Mouse (Mus musculus) heart, embryonic 13.5 days (tissue): ENCODE measurements around the gene Plxna2. TPM values are rescaled to one million over a fixed set of nuclear protein-coding genes. Genes with fewer than 3 reads are reported as not detected.

ENCODE experiments used
- ATAC-seq: fragments of 200-750 bp; cut with Nextera tagmentation; 2 replicates; pipeline ENCODE4 v1.8.0; 2017; ENCODE audit warnings: moderate TSS enrichment; ENCODE audit not compliant: insufficient number of reproducible peaks, low FRiP score, low TSS enrichment; ENCODE audit errors: extremely low read depth
- H3K27ac ChIP-seq: fragments of 300-500 bp; sonication (generic); replicated peaks from 2 replicates; pipeline ENCODE4 v1.5.1; 2015; ENCODE audit warnings: moderate library complexity, mild to moderate bottlenecking, inconsistent platforms
- H3K27me3 ChIP-seq: fragments of 300-500 bp; sonication (generic); replicated peaks from 2 replicates; pipeline ENCODE4 v1.6.1; 2015; ENCODE audit warnings: mild to moderate bottlenecking, inconsistent platforms
- H3K36me3 ChIP-seq: fragments of 300-500 bp; sonication (generic); 2 replicates; pipeline ENCODE4 v1.6.1; 2015; ENCODE audit warnings: mild to moderate bottlenecking, inconsistent platforms
- H3K4me1 ChIP-seq: fragments of 300-500 bp; sonication (generic); 2 replicates; pipeline ENCODE4 v1.6.1; 2015; ENCODE audit warnings: inconsistent platforms
- H3K4me2 ChIP-seq: fragments of 300-500 bp; sonication (generic); 2 replicates; pipeline ENCODE4 v1.6.1; 2015; ENCODE audit warnings: inconsistent platforms, mild to moderate bottlenecking, moderate library complexity
- H3K4me3 ChIP-seq: fragments of 300-500 bp; sonication (generic); 2 replicates; pipeline ENCODE4 v1.5.1; 2015; ENCODE audit warnings: moderate library complexity, mild to moderate bottlenecking, inconsistent platforms
- H3K9ac ChIP-seq: fragments of 300-500 bp; sonication (generic); 2 replicates; pipeline ENCODE4 v1.6.1; 2015; ENCODE audit warnings: inconsistent platforms, mild to moderate bottlenecking, moderate library complexity
- H3K9me3 ChIP-seq: fragments of 300-500 bp; sonication (generic); 2 replicates; pipeline ENCODE4 v1.6.1; 2016; ENCODE audit warnings: inconsistent platforms
- WGBS: fragments of 180-500 bp; shearing (Covaris S2); methylation state at CpG from one replicate; pipeline ENCODE4 v1.1.7; 2015; ENCODE audit warnings: mixed read lengths; 5-methylcytosine and 5-hydroxymethylcytosine counted together
- polyA plus RNA-seq: library from polyadenylated mRNA; unstranded; fragments of >200 nt; fragmentation: Nextera tagmentation; extraction: Ambion mirVana; gene quantifications from 2 replicates; pipeline ENCODE4 v1.2.1, GENCODE M21; 2015

Plxna2 gene
- polyA plus RNA-seq, 1 experiment from 2014 or later = 6.3 TPM

DNA sequence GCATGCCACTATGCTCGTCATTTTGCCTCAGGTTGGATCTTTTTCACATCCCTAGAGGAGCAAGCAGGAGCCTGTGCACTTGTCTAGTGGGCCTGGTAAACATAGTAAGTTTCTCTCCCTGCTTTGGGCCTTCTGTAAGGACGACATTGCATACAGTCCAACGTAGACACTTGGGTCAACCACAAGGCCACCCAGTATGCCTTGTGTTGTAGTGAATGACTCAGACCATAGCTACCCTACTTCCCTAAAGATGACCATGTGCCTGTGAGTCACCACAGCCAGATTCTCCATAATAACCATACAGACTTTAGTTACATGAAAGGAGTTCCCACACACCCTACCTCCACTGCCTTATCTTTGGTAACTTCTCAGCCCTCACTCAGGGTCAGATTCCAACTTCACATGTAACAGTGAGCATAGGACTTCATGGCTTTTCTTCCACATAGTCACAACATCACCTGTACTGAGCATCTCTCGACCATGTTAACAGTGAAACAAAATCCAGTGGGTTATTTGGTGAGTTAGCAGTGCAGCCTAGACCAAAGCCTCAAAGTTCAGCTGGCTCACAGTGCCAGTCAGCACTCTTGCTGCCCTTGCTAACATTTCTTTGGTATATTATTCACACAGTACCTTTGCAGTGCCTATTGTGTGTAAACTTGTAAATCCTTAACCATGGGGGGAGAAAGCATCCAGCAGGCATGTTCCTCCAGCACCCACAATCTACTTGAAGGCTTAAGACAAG lies 53.9 kb downstream of the Plxna2 start:
- ATAC-seq = no peak
- H3K9ac ChIP-seq = no peak overlapping the region
- H3K27me3 ChIP-seq = no peaks in the 10 kb centered on the region
- no peak overlapping the region for H3K27ac ChIP-seq
- no peaks in the 10 kb centered on the region for H3K9me3 ChIP-seq
- H3K4me1 ChIP-seq = peaks cover 28% of the 10 kb centered on the region
- H3K36me3 ChIP-seq = 0 out of 2 replicates have a peak, but pooled peaks cover 4% of the 10 kb centered on the region
- no peak overlapping the region for H3K4me3 ChIP-seq
- WGBS = 72% methylated on average over 4 of the region's 4 CpGs
- no peak overlapping the region for H3K4me2 ChIP-seq

DNA sequence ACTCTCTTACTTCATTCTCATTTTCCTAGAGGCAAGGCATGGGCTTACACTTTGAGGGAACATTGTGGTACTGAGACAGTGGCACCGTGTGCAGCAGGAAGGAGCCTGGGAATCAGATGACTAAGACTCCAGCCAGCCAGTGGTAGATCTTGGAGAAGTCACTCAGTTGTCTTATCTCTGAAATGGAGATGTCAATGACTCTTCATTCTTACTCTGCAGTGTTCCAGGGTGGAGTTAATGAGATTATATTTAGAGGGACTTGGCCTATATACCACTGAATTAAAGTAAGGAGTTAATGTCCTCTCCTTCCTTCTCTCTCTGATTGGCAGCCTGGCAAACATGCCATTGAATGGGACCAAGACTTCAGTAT lies 54.5 kb downstream of the Plxna2 start:
- WGBS = 64% methylated on average over 1 of the region's 1 CpGs
- H3K9me3 ChIP-seq = no peaks in the 10 kb centered on the region
- ATAC-seq = no peak
- no peak overlapping the region for H3K9ac ChIP-seq
- 0 out of 2 replicates have a peak, but pooled peaks cover 2% of the 10 kb centered on the region for H3K36me3 ChIP-seq
- H3K27me3 ChIP-seq = no peaks in the 10 kb centered on the region
- no peak overlapping the region for H3K4me3 ChIP-seq
- H3K4me1 ChIP-seq = peaks cover 27% of the 10 kb centered on the region
- H3K4me2 ChIP-seq = no peak overlapping the region
- H3K27ac ChIP-seq = no peak overlapping the region

- Histone ChIP-seq H3K9ac (no peak overlapping the region), H3K36me3 (no peaks in the 10 kb centered on the region), H3K4me1 (peaks cover 33% of the 10 kb centered on the region), H3K9me3 (no peaks in the 10 kb centered on the region), H3K27ac (no peak overlapping the region), H3K4me2 (no peak overlapping the region), H3K27me3 (no peaks in the 10 kb centered on the region), H3K4me3 (no peak overlapping the region)
- ATAC-seq = no peak
Observed at GRCm38 (mm10) chr1:194673229-194673628, 55.2 kb downstream of the Plxna2 start.

DNA sequence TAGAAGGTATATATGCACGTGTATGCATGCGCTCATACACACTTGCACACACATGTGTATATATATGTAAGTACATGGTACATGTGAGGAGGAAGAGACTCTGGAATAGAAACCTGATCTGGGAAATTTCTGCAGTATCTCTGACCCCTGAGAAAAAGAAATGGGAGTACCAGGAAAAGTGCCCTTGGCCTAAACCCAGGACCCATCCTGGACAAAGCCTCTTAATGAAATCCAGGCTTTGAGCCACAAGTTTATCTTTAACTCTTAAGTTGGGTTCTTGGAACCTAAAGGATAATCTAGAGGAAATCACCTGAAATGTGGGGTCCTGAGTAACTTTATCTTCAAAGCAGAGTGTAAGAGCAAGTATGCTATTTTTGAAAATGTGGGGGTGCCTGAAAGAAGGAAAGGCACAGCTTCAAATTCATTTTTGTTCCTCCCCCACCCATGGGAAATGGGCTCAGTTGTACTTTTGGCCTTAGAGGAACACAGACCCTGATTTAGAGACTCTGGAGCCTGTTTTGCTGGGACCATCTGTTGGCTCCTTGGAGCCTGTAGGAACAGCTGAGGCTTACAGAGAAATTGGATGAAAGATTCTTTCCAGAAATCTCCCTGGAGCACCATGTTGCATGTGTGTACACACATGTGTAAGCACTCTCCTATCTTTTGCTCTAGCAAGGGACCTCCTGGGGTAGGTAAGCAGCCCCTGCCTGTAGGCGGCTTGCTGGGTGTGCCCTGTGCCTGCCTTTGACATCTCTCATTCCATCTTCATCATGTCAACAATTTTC lies 57.3 kb downstream of the Plxna2 start:
- Histone ChIP-seq H3K4me2 (no peak overlapping the region), H3K9ac (no peak overlapping the region), H3K4me3 (no peak overlapping the region), H3K9me3 (no peaks in the 10 kb centered on the region), H3K4me1 (peaks cover 54% of the 10 kb centered on the region), H3K27ac (no peak overlapping the region), H3K36me3 (no peaks in the 10 kb centered on the region), H3K27me3 (no peaks in the 10 kb centered on the region)
- 87% methylated on average over 3 of the region's 3 CpGs for WGBS
- no peak for ATAC-seq

DNA sequence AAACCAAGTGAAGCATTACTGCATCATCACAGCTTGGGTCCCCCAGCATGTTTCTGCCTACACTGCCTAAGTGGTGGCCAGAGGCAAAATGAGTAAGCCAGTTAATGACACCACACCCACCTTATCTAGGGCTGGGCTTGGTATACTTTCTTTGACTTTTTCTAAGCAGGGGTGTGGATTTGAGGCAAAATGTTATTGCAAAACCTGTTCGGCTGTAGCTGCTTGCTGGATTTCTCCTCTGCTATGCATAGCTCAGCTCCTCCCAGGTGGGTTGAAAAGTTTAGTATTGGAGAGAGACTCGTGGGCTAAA lies 57.8 kb downstream of the Plxna2 start:
- H3K9ac ChIP-seq = no peak overlapping the region
- H3K27ac ChIP-seq = no peak overlapping the region
- no peaks in the 10 kb centered on the region for H3K27me3 ChIP-seq
- no peaks in the 10 kb centered on the region for H3K36me3 ChIP-seq
- no peak for ATAC-seq
- WGBS = 60% methylated on average over 2 of the region's 2 CpGs
- no peaks in the 10 kb centered on the region for H3K9me3 ChIP-seq
- H3K4me2 ChIP-seq = no peak overlapping the region
- H3K4me3 ChIP-seq = no peak overlapping the region
- H3K4me1 ChIP-seq = peaks cover 60% of the 10 kb centered on the region

DNA sequence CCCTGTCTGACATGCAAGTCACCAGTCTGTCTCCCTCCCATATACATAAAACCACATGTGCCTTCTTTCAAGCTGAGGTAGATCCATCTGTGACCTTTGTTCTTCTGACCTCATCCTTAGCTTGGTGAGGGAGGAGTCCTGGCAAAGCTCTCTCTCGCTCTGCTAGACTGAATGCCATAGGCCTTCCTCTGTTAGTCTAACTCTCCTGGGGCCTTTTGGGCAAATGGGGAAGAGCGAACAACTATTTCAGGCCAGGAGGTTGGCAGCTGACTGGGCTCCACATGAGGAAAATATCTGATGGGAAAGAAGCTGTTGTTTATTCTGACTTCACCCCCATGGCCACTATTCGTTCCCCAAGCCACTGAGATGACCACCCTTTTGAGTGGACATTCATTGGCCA lies 59.9 kb downstream of the Plxna2 start:
- WGBS = 78% methylated on average over 3 of the region's 3 CpGs
- H3K4me3 ChIP-seq = no peak overlapping the region
- H3K9ac ChIP-seq = no peak overlapping the region
- peaks cover 80% of the 10 kb centered on the region for H3K4me1 ChIP-seq
- ATAC-seq = no peak
- no peaks in the 10 kb centered on the region for H3K36me3 ChIP-seq
- H3K27me3 ChIP-seq = no peaks in the 10 kb centered on the region
- no peak overlapping the region for H3K27ac ChIP-seq
- H3K4me2 ChIP-seq = no peak overlapping the region
- H3K9me3 ChIP-seq = no peaks in the 10 kb centered on the region

- H3K9ac ChIP-seq = no peak overlapping the region
Observed at GRCm38 (mm10) chr1:194679147-194679546, 61.1 kb downstream of the Plxna2 start.

DNA sequence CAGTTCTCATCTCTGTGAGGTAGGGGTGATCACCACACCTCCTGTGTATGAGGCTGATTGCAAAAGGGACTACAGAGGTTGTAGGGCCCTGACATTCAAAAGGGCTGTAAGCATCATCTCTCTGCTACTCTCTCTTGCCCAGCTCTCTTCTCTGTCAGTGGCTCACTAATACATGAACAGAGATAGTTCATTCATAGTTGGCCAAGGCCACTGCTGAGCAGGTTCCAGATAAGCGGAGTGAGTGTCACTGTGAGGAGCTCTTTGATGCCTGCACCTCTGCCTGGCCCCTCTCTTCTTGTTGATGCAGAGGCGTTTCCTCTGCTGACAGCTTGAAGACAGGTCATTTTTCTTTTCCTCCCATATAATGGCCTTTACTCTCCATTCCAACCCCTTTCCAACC lies 62.1 kb downstream of the Plxna2 start:
- H3K9ac ChIP-seq = no peak overlapping the region
- peak overlapping the region; percentile 69 for H3K27ac ChIP-seq
- no peak for ATAC-seq
- no peak overlapping the region for H3K4me2 ChIP-seq
- H3K27me3 ChIP-seq = no peaks in the 10 kb centered on the region
- H3K36me3 ChIP-seq = no peaks in the 10 kb centered on the region
- no peak overlapping the region for H3K4me3 ChIP-seq
- H3K4me1 ChIP-seq = peaks cover 72% of the 10 kb centered on the region
- no peaks in the 10 kb centered on the region for H3K9me3 ChIP-seq
- 19% methylated on average over 2 of the region's 2 CpGs for WGBS

More at GRCm38 (mm10) chr1:194679147-194679546, 61.1 kb downstream of the Plxna2 start:
- H3K27ac ChIP-seq = peak overlapping the region; percentile 69; the same call in 1 of the 2 replicates
- ATAC-seq = no peak; the same call in 1 of the 2 replicates
- no peaks in the 10 kb centered on the region for H3K9me3 ChIP-seq
- H3K27me3 ChIP-seq = no peaks in the 10 kb centered on the region
- peaks cover 81% of the 10 kb centered on the region for H3K4me1 ChIP-seq
- H3K4me3 ChIP-seq = no peak overlapping the region
- no peaks in the 10 kb centered on the region for H3K36me3 ChIP-seq
- H3K4me2 ChIP-seq = no peak overlapping the region

GRCm38 (mm10) chr1:194682021-194682420 lies 64.0 kb downstream of the Plxna2 start:
- no peaks in the 10 kb centered on the region for H3K27me3 ChIP-seq
- H3K27ac ChIP-seq = no peak overlapping the region
- H3K4me3 ChIP-seq = no peak overlapping the region
- no peaks in the 10 kb centered on the region for H3K36me3 ChIP-seq
- no peak overlapping the region for H3K9ac ChIP-seq
- no peak overlapping the region for H3K4me2 ChIP-seq
- H3K9me3 ChIP-seq = no peaks in the 10 kb centered on the region
- ATAC-seq = no peak
- H3K4me1 ChIP-seq = peaks cover 84% of the 10 kb centered on the region

GRCm38 (mm10) chr1:194683132-194683531 lies 65.1 kb downstream of the Plxna2 start:
- no peak for ATAC-seq
- Histone ChIP-seq H3K27ac (no peak overlapping the region), H3K36me3 (no peaks in the 10 kb centered on the region), H3K9me3 (no peaks in the 10 kb centered on the region), H3K27me3 (no peaks in the 10 kb centered on the region), H3K4me2 (no peak overlapping the region), H3K4me1 (peaks cover 84% of the 10 kb centered on the region), H3K4me3 (no peak overlapping the region), H3K9ac (no peak overlapping the region)
- 62% methylated on average over 3 of the region's 3 CpGs for WGBS

GRCm38 (mm10) chr1:194685896-194686295 lies 67.9 kb downstream of the Plxna2 start:
- Histone ChIP-seq H3K27me3 (no peaks in the 10 kb centered on the region), H3K27ac (no peak overlapping the region), H3K9me3 (no peaks in the 10 kb centered on the region), H3K4me3 (no peak overlapping the region), H3K9ac (no peak overlapping the region), H3K4me2 (no peak overlapping the region), H3K36me3 (no peaks in the 10 kb centered on the region), H3K4me1 (peaks cover 75% of the 10 kb centered on the region)
- no peak for ATAC-seq
- WGBS = 43% methylated on average over 2 of the region's 2 CpGs

DNA sequence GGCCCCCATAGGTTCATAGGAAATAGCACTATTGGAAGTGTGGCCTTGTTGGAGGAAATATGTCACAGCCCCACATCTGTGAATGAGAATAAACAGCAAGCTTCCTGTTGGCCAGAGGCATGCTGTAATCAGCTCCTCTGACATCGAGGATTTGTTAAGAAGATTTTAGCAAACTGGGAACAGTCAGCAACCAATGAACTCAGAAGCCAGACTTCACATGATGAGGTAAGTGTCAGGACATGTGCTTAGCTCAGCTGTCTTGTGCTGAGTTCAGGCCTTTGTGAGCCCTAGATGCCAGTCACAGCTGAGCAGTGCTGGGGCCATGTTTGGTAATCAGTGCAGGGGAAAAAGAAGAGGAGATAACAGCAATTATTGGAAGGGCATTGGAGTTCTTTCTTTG lies 69.7 kb downstream of the Plxna2 start:
- Histone ChIP-seq H3K4me1 (peaks cover 60% of the 10 kb centered on the region), H3K27me3 (no peaks in the 10 kb centered on the region), H3K9me3 (no peaks in the 10 kb centered on the region), H3K9ac (no peak overlapping the region), H3K4me2 (no peak overlapping the region), H3K4me3 (no peak overlapping the region), H3K27ac (peak overlapping the region; percentile 81), H3K36me3 (no peaks in the 10 kb centered on the region)
- 0% methylated on average over 1 of the region's 1 CpGs for WGBS
- peak; percentile 42; the same call in 1 of the 2 replicates for ATAC-seq
